Mouse (Mus musculus) heart, embryonic 11.5 days (tissue): ENCODE measurements at regions not wholly inside any gene's neighbourhood (a gene's known extent, or its start where the extent isn't known, plus 50 kb on each side); places are given as distances from the start of the nearest gene placed in this dataset.

Experiments
- ATAC-seq: fragments of 200-750 bp; cut with Nextera tagmentation; replicated peaks from 2 replicates; pipeline ENCODE4 v1.8.0; 2017; ENCODE audit warnings: moderate library complexity; ENCODE audit not compliant: insufficient number of reproducible peaks, low FRiP score, low TSS enrichment
- H3K27ac ChIP-seq: fragments of 300-500 bp; sonication (generic); 2 replicates; pipeline ENCODE4 v1.5.1; 2014; ENCODE audit warnings: mild to moderate bottlenecking, low read depth, low read length
- H3K27me3 ChIP-seq: fragments of 300-500 bp; sonication (generic); 2 replicates; pipeline ENCODE4 v1.6.1; 2014; ENCODE audit warnings: mild to moderate bottlenecking, low read length, mixed read lengths; ENCODE audit not compliant: control insufficient read depth, insufficient read depth
- H3K36me3 ChIP-seq: fragments of 300-500 bp; sonication (generic); 2 replicates; pipeline ENCODE4 v1.6.1; 2014; ENCODE audit warnings: mild to moderate bottlenecking, low read length, moderate library complexity, mixed read lengths; ENCODE audit not compliant: control insufficient read depth, insufficient read depth
- H3K4me1 ChIP-seq: fragments of 300-500 bp; sonication (generic); 2 replicates; pipeline ENCODE4 v1.6.1; 2014; ENCODE audit warnings: low read length; ENCODE audit not compliant: control insufficient read depth, insufficient read depth
- H3K4me2 ChIP-seq: fragments of 300-500 bp; sonication (generic); 2 replicates; pipeline ENCODE4 v1.6.1; 2014; ENCODE audit warnings: mild to moderate bottlenecking, moderate library complexity
- H3K4me3 ChIP-seq: fragments of 300-500 bp; sonication (generic); 2 replicates; pipeline ENCODE4 v1.5.1; 2014; ENCODE audit warnings: low read depth, low read length
- H3K9ac ChIP-seq: fragments of 300-500 bp; sonication (generic); 2 replicates; pipeline ENCODE4 v1.6.1; 2014; ENCODE audit warnings: mild to moderate bottlenecking, low read depth, low read length, moderate library complexity
- H3K9me3 ChIP-seq: fragments of 300-500 bp; sonication (generic); replicated peaks from 2 replicates; pipeline ENCODE4 v1.6.1; 2016; ENCODE audit warnings: low read length; ENCODE audit not compliant: control insufficient read depth
- WGBS: fragments of 180-500 bp; shearing (Covaris S2); extraction: QIAGEN DNeasy Blood & Tissue Kit; methylation state at CpG from one replicate; pipeline ENCODE4 v1.1.7; 2014; ENCODE audit not compliant: insufficient replicate concordance; 5-methylcytosine and 5-hydroxymethylcytosine counted together

DNA sequence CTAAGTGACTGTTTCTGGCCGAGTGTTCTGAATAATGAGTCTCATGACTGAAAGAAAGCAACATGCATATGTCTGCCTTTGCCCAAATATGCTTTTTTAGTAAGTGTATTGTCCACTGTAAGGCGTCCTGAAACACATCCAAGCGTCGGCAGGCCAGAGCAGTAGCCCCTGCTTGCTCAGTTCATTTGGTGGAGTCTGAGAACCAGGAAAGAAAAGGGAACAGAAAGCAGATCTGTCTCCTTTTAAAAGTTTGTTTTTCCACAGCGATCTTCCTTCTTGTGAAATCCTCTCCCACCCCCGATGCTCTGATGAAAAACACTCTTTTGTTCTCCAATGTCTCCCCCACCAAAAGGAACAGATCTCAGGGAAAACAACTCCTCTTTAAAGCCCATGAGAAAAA, 324.7 kb downstream of the Zfp706 start:
- H3K36me3 ChIP-seq: no peaks in the 10 kb centered on the region
- no peak for ATAC-seq
- H3K4me1 ChIP-seq: peaks cover under 1% of the 10 kb centered on the region; the same call in 1 of the 2 replicates
- H3K9me3 ChIP-seq: no peaks in the 10 kb centered on the region
- H3K9ac ChIP-seq: no peak overlapping the region
- H3K27me3 ChIP-seq: no peaks in the 10 kb centered on the region
- 49% methylated on average over 6 of the region's 6 CpGs for WGBS
- H3K4me3 ChIP-seq: no peak overlapping the region
- H3K27ac ChIP-seq: no peak overlapping the region
- H3K4me2 ChIP-seq: no peak overlapping the region

DNA sequence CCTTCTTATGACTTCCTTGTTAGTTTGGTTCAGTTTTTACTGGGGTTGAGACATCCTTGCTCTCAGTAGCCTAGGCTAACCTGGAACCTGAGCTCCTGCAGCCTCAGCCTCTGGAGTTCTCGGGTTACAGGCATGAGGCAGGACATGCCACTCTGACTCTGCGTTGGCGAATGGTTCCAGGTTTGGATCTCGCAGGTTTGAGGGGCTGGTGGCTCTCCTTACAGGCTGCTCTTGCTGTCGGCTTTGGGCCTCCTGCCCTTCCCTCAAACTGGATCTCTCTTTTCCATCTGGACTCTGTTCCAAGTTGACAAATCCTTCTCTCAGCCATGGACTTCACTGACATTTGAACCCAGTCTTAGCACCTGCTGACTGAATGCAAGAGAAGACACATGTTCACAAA, 325.4 kb downstream of the Zfp706 start:
- H3K36me3 ChIP-seq: no peaks in the 10 kb centered on the region
- H3K27ac ChIP-seq: no peak overlapping the region
- H3K4me3 ChIP-seq: no peak overlapping the region
- H3K4me2 ChIP-seq: no peak overlapping the region
- H3K9ac ChIP-seq: no peak overlapping the region
- no peaks in the 10 kb centered on the region for H3K9me3 ChIP-seq
- H3K4me1 ChIP-seq: no peaks in the 10 kb centered on the region
- WGBS: 59% methylated on average over 5 of the region's 5 CpGs
- no peaks in the 10 kb centered on the region for H3K27me3 ChIP-seq
- no peak for ATAC-seq

DNA sequence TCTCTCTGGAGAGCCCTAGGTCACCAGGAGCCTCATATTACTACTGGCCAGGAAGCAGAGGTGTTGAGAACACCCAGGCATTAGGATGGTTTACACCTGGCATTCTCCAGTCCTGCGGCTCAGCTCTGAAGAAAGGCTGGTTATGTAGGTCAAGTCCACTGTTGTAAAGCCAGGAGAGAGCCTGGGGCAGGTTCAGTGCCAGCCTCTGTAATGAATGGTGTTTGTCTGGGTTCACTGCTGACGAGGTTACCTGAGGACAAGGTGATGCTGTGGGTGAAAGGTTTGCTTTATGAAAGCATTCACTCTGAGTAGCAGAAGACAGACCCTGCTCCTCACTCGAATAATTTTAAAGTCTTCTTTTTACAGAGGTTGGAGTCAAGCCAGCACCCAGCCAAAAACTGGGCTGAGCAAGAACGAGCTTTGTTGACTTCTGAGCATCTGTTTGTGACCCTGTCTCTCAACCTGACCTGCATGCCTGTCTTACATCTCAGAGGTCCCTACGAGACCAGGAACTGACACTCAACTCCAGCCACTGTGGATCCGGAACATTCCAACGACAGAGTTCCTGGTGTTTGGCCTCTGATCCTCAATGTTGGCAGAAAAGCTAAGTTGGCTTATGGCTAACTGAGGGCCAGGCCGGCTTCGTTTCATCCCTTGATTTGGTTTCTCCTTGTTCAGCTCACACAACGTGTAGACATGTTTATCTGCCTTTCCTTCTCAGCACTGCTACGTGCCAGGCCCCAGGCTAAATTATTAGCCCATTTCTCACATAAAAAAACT, 327.0 kb downstream of the Zfp706 start:
- no peaks in the 10 kb centered on the region for H3K4me1 ChIP-seq

DNA sequence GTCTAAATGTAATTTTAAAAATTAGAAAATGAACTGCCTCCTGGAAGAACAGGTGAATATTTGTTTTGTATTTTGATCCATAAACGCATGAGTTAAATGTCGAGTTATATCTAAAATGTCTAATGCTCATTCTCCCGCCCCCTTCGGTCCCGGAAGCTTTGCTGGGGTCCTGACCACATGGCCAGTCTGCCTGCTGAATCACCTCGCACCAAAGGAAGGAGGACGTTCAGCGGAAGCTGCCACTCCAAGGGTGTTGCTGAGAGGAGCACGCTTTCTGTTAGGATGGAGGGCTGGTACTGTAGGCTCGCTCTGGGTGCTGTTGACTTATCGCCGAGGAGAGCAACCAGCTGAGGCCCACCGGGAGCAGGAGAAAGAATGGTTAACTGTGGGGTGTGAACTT, 328.0 kb downstream of the Zfp706 start:
- Histone ChIP-seq H3K4me3 (no peak overlapping the region), H3K9ac (no peak overlapping the region), H3K27ac (no peak overlapping the region), H3K27me3 (no peaks in the 10 kb centered on the region), H3K36me3 (no peaks in the 10 kb centered on the region), H3K4me2 (no peak overlapping the region), H3K4me1 (no peaks in the 10 kb centered on the region), H3K9me3 (no peaks in the 10 kb centered on the region)
- WGBS: 78% methylated on average over 13 of the region's 13 CpGs
- no peak for ATAC-seq

More for the DNA sequence above, 327.0 kb downstream of the Zfp706 start:
- 80% methylated on average over 11 of the region's 11 CpGs for WGBS
- Histone ChIP-seq H3K27me3 (no peaks in the 10 kb centered on the region), H3K4me2 (no peak overlapping the region), H3K4me3 (no peak overlapping the region), H3K27ac (no peak overlapping the region), H3K36me3 (no peaks in the 10 kb centered on the region), H3K9ac (no peak overlapping the region), H3K9me3 (no peaks in the 10 kb centered on the region)
- no peak for ATAC-seq

DNA sequence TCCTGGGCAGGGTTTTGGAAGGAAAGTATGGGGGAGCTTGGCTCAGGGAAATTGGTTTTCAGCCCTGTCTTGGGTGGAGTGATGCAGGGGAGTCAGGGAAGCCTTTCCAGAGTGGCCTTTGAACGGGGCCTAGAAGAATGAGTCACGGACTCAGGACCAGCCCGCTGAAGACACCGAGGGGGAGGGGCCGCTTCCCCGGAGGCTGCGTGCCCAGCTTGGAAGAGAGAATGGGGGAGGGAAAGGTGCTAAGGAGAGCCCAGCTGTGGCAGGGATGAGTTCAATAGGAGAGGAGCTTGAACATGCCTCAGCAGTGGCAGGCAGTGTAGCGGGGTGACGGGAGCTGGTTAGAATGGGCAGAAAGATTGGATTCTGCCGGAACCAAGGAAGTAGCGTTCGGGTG, 337.8 kb downstream of the Zfp706 start:
- peak overlapping the region; percentile 51 for H3K4me2 ChIP-seq

DNA sequence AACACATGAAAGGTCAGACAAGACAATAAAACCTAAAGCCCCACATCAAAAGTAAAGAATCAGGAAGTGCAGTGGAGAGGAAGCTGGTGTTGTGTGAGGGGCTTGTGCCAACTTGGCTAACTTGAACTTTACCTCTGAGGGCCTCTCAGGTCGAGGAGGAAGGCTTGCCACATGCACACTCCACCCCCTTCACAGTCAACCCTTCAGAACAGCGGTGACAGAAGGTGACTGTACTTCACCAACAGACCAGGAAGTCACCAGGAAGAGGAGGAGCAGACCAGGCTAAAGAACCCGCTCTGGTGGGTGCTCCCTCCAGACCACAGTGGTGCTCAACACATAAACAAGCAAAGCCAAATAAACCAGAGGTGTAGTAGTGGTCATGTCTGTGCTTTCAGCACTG, 341.0 kb downstream of the Zfp706 start:
- H3K4me1 ChIP-seq: peaks cover 6% of the 10 kb centered on the region; the same call in 1 of the 2 replicates
- no peaks in the 10 kb centered on the region for H3K9me3 ChIP-seq
- H3K9ac ChIP-seq: no peak overlapping the region
- ATAC-seq: no peak
- H3K4me2 ChIP-seq: no peak overlapping the region
- H3K36me3 ChIP-seq: no peaks in the 10 kb centered on the region
- no peak overlapping the region for H3K4me3 ChIP-seq
- H3K27me3 ChIP-seq: no peaks in the 10 kb centered on the region
- WGBS: 47% methylated on average over 3 of the region's 3 CpGs
- no peak overlapping the region for H3K27ac ChIP-seq

More for the DNA sequence above, 337.8 kb downstream of the Zfp706 start:
- peaks cover 6% of the 10 kb centered on the region; the same call in 1 of the 2 replicates for H3K4me1 ChIP-seq
- H3K4me3 ChIP-seq: no peak overlapping the region
- H3K9ac ChIP-seq: peak overlapping the region; percentile 43; the same call in 1 of the 2 replicates
- no peaks in the 10 kb centered on the region for H3K9me3 ChIP-seq
- H3K27ac ChIP-seq: no peak overlapping the region
- 18% methylated on average over 12 of the region's 12 CpGs for WGBS
- H3K27me3 ChIP-seq: no peaks in the 10 kb centered on the region
- ATAC-seq: no peak
- no peaks in the 10 kb centered on the region for H3K36me3 ChIP-seq

DNA sequence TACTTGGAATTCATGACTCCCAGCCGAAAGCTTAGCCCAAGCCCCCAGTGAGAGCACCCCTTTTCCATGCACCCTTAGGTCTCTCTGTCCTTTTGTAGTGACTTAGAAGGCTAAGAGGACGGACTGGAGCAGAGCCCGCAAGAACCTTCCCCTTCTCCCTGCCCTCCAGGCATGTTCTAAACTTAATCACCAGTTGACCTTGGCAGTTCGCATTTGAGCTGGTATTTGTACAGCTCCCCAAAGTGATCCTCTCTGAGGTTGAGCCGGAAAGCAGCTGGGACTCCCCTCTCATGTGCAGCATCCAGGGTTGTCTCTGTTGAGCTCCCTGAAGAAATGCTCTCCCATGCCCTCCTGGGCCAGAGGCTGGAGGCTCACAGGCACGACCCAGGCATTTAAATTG, 343.2 kb downstream of the Zfp706 start:
- WGBS: 72% methylated on average over 6 of the region's 6 CpGs
- no peak for ATAC-seq
- Histone ChIP-seq H3K9me3 (no peaks in the 10 kb centered on the region), H3K4me2 (no peak overlapping the region), H3K27ac (no peak overlapping the region), H3K27me3 (no peaks in the 10 kb centered on the region), H3K4me3 (no peak overlapping the region), H3K4me1 (peaks cover under 1% of the 10 kb centered on the region; the same call in 1 of the 2 replicates), H3K36me3 (no peaks in the 10 kb centered on the region), H3K9ac (no peak overlapping the region)

DNA sequence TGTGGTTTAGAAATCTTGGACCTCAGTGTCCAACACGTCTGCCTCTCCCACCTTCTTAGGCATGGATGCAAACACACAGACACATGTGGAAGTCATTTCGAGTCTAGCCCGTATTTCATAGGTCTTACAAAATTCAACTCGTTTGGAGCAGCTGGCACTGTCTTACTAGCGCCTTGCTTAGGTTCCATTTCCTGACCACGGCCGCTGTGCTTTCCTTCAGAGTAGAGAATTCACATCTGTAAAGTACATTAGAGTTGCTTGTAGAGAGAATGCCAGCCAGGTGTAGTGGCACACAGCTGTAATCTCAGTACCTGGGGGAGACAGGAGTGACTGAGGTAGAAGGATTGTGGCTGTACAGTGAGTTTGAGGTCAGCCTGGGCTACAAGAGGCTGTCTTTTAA, 346.6 kb downstream of the Zfp706 start:
- Histone ChIP-seq H3K4me2 (no peak overlapping the region), H3K9me3 (no peaks in the 10 kb centered on the region), H3K9ac (no peak overlapping the region), H3K36me3 (no peaks in the 10 kb centered on the region), H3K27ac (no peak overlapping the region), H3K4me1 (no peaks in the 10 kb centered on the region), H3K27me3 (no peaks in the 10 kb centered on the region), H3K4me3 (no peak overlapping the region)
- ATAC-seq: no peak
- WGBS: 78% methylated on average over 7 of the region's 7 CpGs
